Mouse (Mus musculus) thymus, adult 2 months (tissue): ENCODE data around the gene Zdhhc23.

ENCODE experiments used
- CTCF ChIP-seq: fragments of 200-500 bp; IDR thresholded peaks from 2 replicates; pipeline ENCODE4 v1.5.1; 2012; ENCODE audit warnings: mild to moderate bottlenecking, control low read depth, low read length, moderate library complexity, borderline replicate concordance; ENCODE audit not compliant: control insufficient read depth, poor library complexity, insufficient read depth; ENCODE audit errors: extremely low read depth
- POLR2A ChIP-seq: fragments of 200-500 bp; IDR thresholded peaks from 2 replicates; pipeline ENCODE4 v1.6.1; 2012; ENCODE audit warnings: mild to moderate bottlenecking, low read length, control low read depth, moderate library complexity; ENCODE audit not compliant: control insufficient read depth, poor library complexity, insufficient read depth; ENCODE audit errors: extremely low read depth

DNA sequence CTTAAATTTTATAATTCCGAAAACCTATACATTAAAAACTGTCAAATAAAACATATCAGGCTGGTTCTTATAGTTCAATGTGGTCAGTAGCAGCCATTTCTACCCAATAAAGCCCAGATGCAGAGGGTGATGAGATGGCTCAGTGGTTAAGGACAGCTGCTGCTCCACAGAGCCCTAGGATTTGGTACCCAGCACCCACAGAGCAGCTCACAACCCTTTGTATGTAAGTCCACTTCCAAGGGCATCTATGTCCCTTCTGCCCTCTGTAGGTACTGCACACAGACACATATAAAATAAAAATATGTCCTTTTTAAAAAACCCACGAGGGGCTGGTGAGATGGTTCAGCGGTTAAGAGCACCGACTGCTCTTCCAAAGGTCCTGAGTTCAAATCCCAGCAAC, 6.7 kb upstream of the Zdhhc23 start:
- TF ChIP-seq CTCF, result no peak
- no peak for TF ChIP-seq POLR2A
